Mouse (Mus musculus): ENCODE results near the gene Fam120a. TPM values are rescaled to one million over a fixed set of nuclear protein-coding genes. Genes with fewer than 3 reads are reported as not detected.

Fam120a gene
- total and polyA plus RNA-seq, 3 experiments = 113 to 260 (median 186) TPM

DNA sequence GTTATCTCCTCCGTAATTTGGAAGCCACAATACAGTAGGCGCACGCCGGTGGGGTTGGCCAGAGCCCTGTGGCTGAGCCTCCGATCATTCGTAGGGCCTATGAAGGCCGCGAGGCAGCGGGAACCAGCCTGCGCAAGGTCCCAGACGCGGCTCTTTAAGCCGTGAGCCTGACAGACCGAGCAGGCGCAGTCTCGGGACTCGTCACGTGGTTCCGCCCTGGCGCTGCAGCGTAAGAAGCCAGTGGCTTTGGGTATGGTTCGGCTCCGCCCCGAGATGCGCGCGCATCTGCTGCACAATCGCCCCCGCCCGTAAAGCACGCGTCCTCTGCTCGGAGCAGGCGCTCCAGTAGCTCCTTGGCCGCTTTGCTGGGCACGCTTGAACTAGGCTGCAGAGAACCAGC lies 89.3 kb downstream of the Fam120a start:
- no peaks in the 10 kb centered on the region for H3K9me3 ChIP-seq (replicated peaks)
- peak overlapping the region; percentile 70 for H3K4me3 ChIP-seq (ENCODE audit: low read depth, low read length)
- H3K36me3 ChIP-seq (replicated peaks) = peaks cover 64% of the 10 kb centered on the region
- no peak for TF ChIP-seq GATA1 (IDR thresholded peaks at IDR 0.05; ENCODE audit: borderline replicate concordance, low read length)
- no peak for TF ChIP-seq POLR2AphosphoS5 (IDR thresholded peaks at IDR 0.05; ENCODE audit: insufficient replicate concordance, low read depth, low read length)
- no peak for TF ChIP-seq GATA2 (IDR thresholded peaks at IDR 0.05; ENCODE audit: borderline replicate concordance, low read depth, low read length)
- no peak for TF ChIP-seq TAL1 (conservative IDR thresholded peaks at IDR 0.05; ENCODE audit: low read depth, low read length)
- TF ChIP-seq CTCF (IDR thresholded peaks at IDR 0.05; ENCODE audit: low read depth, low read length) = no peak
- DNase-seq (ENCODE audit: low spot score) = peak; percentile 90
- H3K4me1 ChIP-seq (ENCODE audit: insufficient read depth, low read depth, low read length) = peaks cover 19% of the 10 kb centered on the region
- no peaks in the 10 kb centered on the region for H3K27me3 ChIP-seq (ENCODE audit: insufficient read depth, low read length)
- peak; percentile 96 for ATAC-seq (ENCODE audit: extremely low read depth, insufficient number of reproducible peaks, low FRiP score, poor library complexity, severe bottlenecking)

DNA sequence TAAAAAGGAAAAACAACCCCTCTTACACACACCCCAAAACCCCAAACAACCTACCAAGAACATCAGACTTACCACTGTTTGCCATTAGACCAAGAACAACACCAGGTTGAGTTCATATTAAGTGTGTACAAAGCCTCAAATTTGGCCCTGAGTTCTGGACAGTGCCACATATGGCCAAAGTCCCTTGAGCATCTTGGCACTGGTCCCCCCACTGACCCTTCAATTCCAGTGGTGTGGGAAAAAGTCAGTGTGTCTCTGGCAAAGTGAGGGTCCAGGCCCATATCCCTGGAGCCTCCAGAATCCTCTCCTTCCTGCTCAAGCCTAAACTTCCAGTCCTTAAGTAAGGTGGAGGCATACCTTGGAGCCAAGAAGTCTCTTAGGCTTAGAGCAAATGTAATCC lies 90.0 kb downstream of the Fam120a start:
- Histone ChIP-seq H3K36me3 (replicated peaks) (peaks cover 65% of the 10 kb centered on the region), H3K27me3 (ENCODE audit: insufficient read depth, low read length) (no peaks in the 10 kb centered on the region), H3K9me3 (replicated peaks) (no peaks in the 10 kb centered on the region), H3K4me1 (ENCODE audit: insufficient read depth, low read depth, low read length) (peaks cover 20% of the 10 kb centered on the region), H3K4me3 (ENCODE audit: low read depth, low read length) (peak overlapping the region; percentile 70; the same call in 1 of the 2 replicates)
- TF ChIP-seq TAL1 (conservative IDR thresholded peaks at IDR 0.05; ENCODE audit: low read depth, low read length) (no peak), POLR2AphosphoS5 (IDR thresholded peaks at IDR 0.05; ENCODE audit: insufficient replicate concordance, low read depth, low read length) (no peak)
- DNase-seq (ENCODE audit: low spot score) = no peak
- ATAC-seq (ENCODE audit: extremely low read depth, insufficient number of reproducible peaks, low FRiP score, poor library complexity, severe bottlenecking) = no peak

DNA sequence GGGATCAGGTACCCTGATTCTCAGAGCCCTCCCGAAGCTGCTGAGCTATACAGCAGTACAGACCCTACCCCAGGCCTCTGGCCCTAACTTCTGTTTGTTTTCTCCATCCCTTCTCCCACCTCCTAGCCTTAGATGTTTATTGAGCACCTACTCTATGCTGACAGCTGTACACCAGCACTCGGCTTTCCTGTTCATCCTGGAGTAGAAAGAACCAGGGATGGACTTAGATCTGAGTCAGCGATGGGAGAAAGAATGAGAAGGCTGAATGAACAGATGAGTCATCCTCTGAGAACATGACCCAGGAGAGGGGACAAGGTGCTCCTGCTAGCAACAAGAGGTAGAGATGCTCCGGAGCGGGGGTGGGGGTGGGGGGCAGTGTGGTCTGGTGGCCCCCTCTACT lies 95.1 kb downstream of the Fam120a start:
- DNase-seq (ENCODE audit: low spot score) (no peak), ATAC-seq (ENCODE audit: extremely low read depth, insufficient number of reproducible peaks, low FRiP score, poor library complexity, severe bottlenecking) (no peak)
- no peak for TF ChIP-seq TAL1 (conservative IDR thresholded peaks at IDR 0.05; ENCODE audit: low read depth, low read length)
- H3K27me3 ChIP-seq (ENCODE audit: insufficient read depth, low read length) = no peaks in the 10 kb centered on the region
- H3K4me1 ChIP-seq (ENCODE audit: insufficient read depth, low read depth, low read length) = peaks cover 46% of the 10 kb centered on the region
- no peak overlapping the region for H3K4me3 ChIP-seq (ENCODE audit: low read depth, low read length)
- H3K9me3 ChIP-seq (replicated peaks) = no peaks in the 10 kb centered on the region
- peaks cover 42% of the 10 kb centered on the region for H3K36me3 ChIP-seq (replicated peaks)

DNA sequence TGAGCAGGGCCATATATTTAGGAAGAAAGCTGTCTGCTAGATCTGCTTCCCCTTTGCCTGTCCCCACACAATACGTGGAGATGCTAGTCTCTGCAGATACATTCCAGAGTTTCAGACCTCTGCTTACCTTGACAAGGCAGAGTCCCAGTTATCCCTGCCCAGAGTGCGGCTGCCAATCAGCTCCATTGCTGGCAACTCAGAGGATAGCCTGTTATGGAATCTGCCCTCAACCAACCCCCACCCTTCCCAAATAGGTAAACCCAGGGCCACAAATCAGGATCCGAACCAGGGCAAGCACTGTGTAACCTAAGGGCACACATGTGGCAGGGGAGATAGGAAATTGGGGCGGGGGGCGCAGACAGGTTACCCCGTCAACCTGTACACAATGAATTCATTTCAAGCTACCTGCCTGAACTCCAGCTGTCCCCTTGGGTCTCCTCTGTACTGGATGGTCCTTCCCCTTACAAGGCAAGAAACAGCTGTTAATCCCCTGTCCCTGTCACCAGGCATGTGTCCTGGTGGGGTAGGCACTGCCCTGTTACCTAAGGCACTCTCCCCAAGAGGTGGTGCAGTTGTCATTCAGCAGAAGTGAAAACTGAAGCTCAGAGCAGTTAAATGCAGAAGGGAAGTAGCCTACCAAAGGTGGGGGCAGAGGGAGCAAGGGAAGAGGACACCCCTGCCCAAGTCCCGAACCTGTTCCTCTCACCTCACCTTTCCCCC lies 95.8 kb downstream of the Fam120a start:
- Histone ChIP-seq H3K4me3 (ENCODE audit: low read depth, low read length) (peak overlapping the region; percentile 88), H3K36me3 (replicated peaks) (peaks cover 41% of the 10 kb centered on the region), H3K27me3 (ENCODE audit: insufficient read depth, low read length) (no peaks in the 10 kb centered on the region), H3K4me1 (ENCODE audit: insufficient read depth, low read depth, low read length) (peaks cover 47% of the 10 kb centered on the region), H3K9me3 (replicated peaks) (no peaks in the 10 kb centered on the region)
- ATAC-seq (ENCODE audit: extremely low read depth, insufficient number of reproducible peaks, low FRiP score, poor library complexity, severe bottlenecking) = no peak
- no peak for DNase-seq (ENCODE audit: low spot score)
- TF ChIP-seq POLR2AphosphoS5 (IDR thresholded peaks at IDR 0.05; ENCODE audit: insufficient replicate concordance, low read depth, low read length) (no peak), CTCF (IDR thresholded peaks at IDR 0.05; ENCODE audit: low read depth, low read length) (no peak), TAL1 (conservative IDR thresholded peaks at IDR 0.05; ENCODE audit: low read depth, low read length) (no peak), GATA2 (IDR thresholded peaks at IDR 0.05; ENCODE audit: borderline replicate concordance, low read depth, low read length) (no peak), GATA1 (IDR thresholded peaks at IDR 0.05; ENCODE audit: borderline replicate concordance, low read length) (no peak)

DNA sequence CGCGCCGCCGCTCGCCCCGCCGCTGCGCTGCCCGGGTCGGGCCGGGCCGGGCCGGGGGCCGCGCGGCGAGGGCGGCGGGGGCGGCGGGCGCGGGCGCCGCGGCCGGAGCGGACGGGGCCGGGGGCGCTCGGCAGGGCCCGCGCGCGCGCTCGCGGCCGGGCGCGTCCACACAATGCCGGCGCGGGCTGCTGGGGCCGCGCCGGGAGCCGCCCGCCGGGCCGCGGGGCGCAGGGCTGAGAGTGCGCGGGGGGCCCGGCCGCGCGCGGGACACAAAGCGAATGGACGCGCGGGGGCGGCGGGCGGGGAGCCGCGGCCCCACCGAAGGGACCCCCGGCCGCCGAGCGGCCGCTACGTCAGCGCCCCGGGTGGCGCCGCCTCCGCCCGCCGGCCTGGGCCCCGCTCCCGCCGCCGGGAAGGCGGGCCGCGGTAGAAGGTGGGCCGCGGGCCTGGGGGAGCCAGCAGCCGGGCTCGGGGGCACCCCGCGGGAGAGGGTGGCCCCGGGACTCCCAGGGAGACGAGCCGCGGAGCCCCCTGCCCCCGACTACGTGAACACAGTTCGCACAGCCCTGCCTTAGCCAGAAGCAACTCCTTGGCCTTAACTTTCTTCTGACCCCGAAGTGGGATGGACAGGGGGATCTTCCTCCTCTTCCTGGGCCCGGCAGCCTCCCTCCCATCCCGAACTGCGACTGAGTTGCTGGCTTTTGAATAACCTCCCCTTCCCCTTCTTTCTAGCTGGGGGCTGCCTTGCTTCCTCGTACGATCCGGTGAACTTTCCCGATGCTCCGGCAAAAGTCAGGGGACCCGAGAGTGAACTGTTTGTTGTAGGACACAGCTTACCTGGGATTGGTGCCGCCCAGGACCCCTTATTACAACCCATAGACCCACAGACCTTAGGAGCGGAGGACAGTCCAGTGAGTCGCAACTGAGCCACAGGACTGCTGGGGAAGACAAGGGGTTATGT lies 96.8 kb downstream of the Fam120a start, which contains the start of gene Phf2:
Phf2 (minus strand) TSS at position 349 of the 961 bp plus-strand sequence.
- DNase-seq (ENCODE audit: low spot score) = peak; percentile 62
- Histone ChIP-seq H3K36me3 (replicated peaks) (peaks cover 33% of the 10 kb centered on the region), H3K27me3 (ENCODE audit: insufficient read depth, low read length) (no peaks in the 10 kb centered on the region), H3K4me3 (ENCODE audit: low read depth, low read length) (peak within 1 kb of the TSS; percentile 88), H3K4me1 (ENCODE audit: insufficient read depth, low read depth, low read length) (peaks cover 48% of the 10 kb centered on the region), H3K9me3 (replicated peaks) (no peaks in the 10 kb centered on the region)
- no peak for TF ChIP-seq CTCF (IDR thresholded peaks at IDR 0.05; ENCODE audit: low read depth, low read length)
- TF ChIP-seq GATA1 (IDR thresholded peaks at IDR 0.05; ENCODE audit: borderline replicate concordance, low read length) = no peak
- TF ChIP-seq TAL1 (conservative IDR thresholded peaks at IDR 0.05; ENCODE audit: low read depth, low read length) = no peak
- no peak for TF ChIP-seq POLR2AphosphoS5 (IDR thresholded peaks at IDR 0.05; ENCODE audit: insufficient replicate concordance, low read depth, low read length)
- no peak for TF ChIP-seq GATA2 (IDR thresholded peaks at IDR 0.05; ENCODE audit: borderline replicate concordance, low read depth, low read length)
- no peak for ATAC-seq (ENCODE audit: extremely low read depth, insufficient number of reproducible peaks, low FRiP score, poor library complexity, severe bottlenecking)

DNA sequence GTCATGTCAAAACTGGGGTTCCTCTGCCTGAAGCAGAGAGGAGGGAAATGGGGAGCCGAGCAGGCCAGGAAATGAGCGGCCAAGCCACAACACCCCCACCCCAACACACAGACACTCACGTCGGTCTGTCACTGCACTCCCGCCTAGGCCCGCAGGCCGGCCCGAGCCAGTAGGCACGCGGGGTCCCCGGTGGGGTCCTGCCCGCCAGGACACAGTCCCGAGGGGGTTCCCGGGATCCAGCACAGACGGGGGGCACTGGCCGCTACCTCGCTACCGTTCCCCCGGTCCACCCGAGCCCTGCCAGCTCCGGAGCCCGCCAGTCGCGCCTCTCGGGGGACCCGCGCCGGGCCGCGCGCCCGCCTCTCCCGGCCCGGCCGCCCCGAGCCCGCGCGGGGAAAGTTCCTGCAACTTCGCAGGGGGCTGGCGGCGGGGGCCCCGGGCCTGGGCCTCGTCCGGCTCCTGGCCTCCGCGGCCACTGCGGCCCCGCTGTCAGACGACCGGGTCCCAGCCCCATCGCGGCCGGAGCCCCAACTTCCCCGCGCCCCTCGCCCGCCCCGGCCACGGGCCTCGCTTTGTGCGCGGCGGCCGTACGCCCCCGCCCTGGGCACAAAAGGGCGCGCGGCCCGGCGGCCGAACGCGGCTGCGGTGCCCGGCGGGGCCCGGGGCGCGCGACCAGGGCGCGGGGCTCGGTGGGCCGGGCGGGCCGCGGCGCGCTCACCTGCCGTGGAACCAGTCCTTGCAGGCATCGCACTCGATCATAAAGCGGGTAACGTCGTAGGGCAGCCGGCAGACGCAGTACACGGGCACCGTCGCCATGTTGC lies 97.7 kb downstream of the Fam120a start:
- H3K9me3 ChIP-seq (replicated peaks) = no peaks in the 10 kb centered on the region
- H3K4me1 ChIP-seq (ENCODE audit: insufficient read depth, low read depth, low read length) = peaks cover 52% of the 10 kb centered on the region
- DNase-seq (ENCODE audit: low spot score) = peak; percentile 48
- peaks cover 33% of the 10 kb centered on the region for H3K36me3 ChIP-seq (replicated peaks)
- no peak for TF ChIP-seq TAL1 (conservative IDR thresholded peaks at IDR 0.05; ENCODE audit: low read depth, low read length)
- no peak for TF ChIP-seq POLR2AphosphoS5 (IDR thresholded peaks at IDR 0.05; ENCODE audit: insufficient replicate concordance, low read depth, low read length)
- no peak for TF ChIP-seq CTCF (IDR thresholded peaks at IDR 0.05; ENCODE audit: low read depth, low read length)
- TF ChIP-seq GATA1 (IDR thresholded peaks at IDR 0.05; ENCODE audit: borderline replicate concordance, low read length) = no peak
- no peak for TF ChIP-seq GATA2 (IDR thresholded peaks at IDR 0.05; ENCODE audit: borderline replicate concordance, low read depth, low read length)
- H3K4me3 ChIP-seq (ENCODE audit: low read depth, low read length) = peak overlapping the region; percentile 88
- ATAC-seq (ENCODE audit: extremely low read depth, insufficient number of reproducible peaks, low FRiP score, poor library complexity, severe bottlenecking) = peak; percentile 37; the same call in 1 of the 2 replicates
- H3K27me3 ChIP-seq (ENCODE audit: insufficient read depth, low read length) = no peaks in the 10 kb centered on the region
